Mouse (Mus musculus): ENCODE data around the gene Hspa1a.
"Not testable (repeated sequence)": the region's sequence is repeated elsewhere in the genome, so short reads cannot be mapped to it uniquely, and the experiment has no call there.

Gene Hspa1a

GRCm38 (mm10) chr17:35000717-35001451 is 28.9 kb upstream of the Hspa1a start, which contains the start of gene Vars:
Gene Vars (plus strand): TSS chr17:35000987.
- DNase-seq: peak; percentile 88 to 92

GRCm38 (mm10) chr17:34999871-35000716 is 28.1 kb upstream of the Hspa1a start:
- not testable (repeated sequence) for DNase-seq

- no peak for DNase-seq
These were observed 26.8 kb upstream of the Hspa1a start for GRCm38 (mm10) chr17:34998526-34999430.

GRCm38 (mm10) chr17:34997142-34997483 is 25.2 kb upstream of the Hspa1a start:
- DNase-seq: no peak

GRCm38 (mm10) chr17:34996411-34997141 is 24.6 kb upstream of the Hspa1a start:
- DNase-seq: no peak

GRCm38 (mm10) chr17:34995927-34996326 is 24.0 kb upstream of the Hspa1a start:
- DNase-seq: not testable (repeated sequence)

GRCm38 (mm10) chr17:34995192-34995591 is 23.2 kb upstream of the Hspa1a start:
- not testable (repeated sequence) for DNase-seq

- no peak for DNase-seq
These were observed 22.8 kb upstream of the Hspa1a start for GRCm38 (mm10) chr17:34994751-34995150.

- peak; percentile 37 to 57 for DNase-seq
These were observed 12.3 kb upstream of the Hspa1a start for GRCm38 (mm10) chr17:34984218-34984617.

GRCm38 (mm10) chr17:34982328-34982727 is 10.4 kb upstream of the Hspa1a start:
- DNase-seq: no peak

- DNase-seq: peak; percentile 93 to 95
These were observed 9.8 kb upstream of the Hspa1a start, which contains the start of gene Lsm2 for GRCm38 (mm10) chr17:34981690-34982180. Gene Lsm2 (plus strand): TSS chr17:34981862.

- peak; percentile 50 to 60 for DNase-seq
These were observed 8.7 kb upstream of the Hspa1a start for GRCm38 (mm10) chr17:34980655-34981054.

GRCm38 (mm10) chr17:34979631-34980030 is 7.7 kb upstream of the Hspa1a start:
- DNase-seq: no peak

- DNase-seq: no peak
These were observed 6.3 kb upstream of the Hspa1a start for GRCm38 (mm10) chr17:34978239-34978638.

GRCm38 (mm10) chr17:34977000-34977399 is 5.0 kb upstream of the Hspa1a start:
- no peak for DNase-seq

- DNase-seq: no peak
These were observed 3.9 kb upstream of the Hspa1a start for GRCm38 (mm10) chr17:34975581-34976492.

- DNase-seq: peak in 1 of 2 experiments; percentile 24
These were observed 275 bp downstream of the Hspa1a start for GRCm38 (mm10) chr17:34971694-34972068.

GRCm38 (mm10) chr17:34970850-34971249 is 1.1 kb downstream of the Hspa1a start:
- DNase-seq: not testable (repeated sequence)

- not testable (repeated sequence) for DNase-seq
These were observed 2.1 kb downstream of the Hspa1a start, which contains the start of gene Gm20481 for GRCm38 (mm10) chr17:34969822-34970221. Gene Gm20481 (plus strand): TSS chr17:34969912.

- DNase-seq: no peak
These were observed 6.3 kb downstream of the Hspa1a start for GRCm38 (mm10) chr17:34965627-34966026.

- DNase-seq: no peak
These were observed 7.3 kb downstream of the Hspa1a start for GRCm38 (mm10) chr17:34964640-34965049.

Data from cerebellum, postnatal 10 days (tissue).